Mouse (Mus musculus): ENCODE measurements at regions not wholly inside any gene's neighbourhood (a gene's known extent, or its start where the extent isn't known, plus 50 kb on each side); places are given as distances from the start of the nearest gene placed in this dataset.
"Not testable (repeated sequence)": the region's sequence is repeated elsewhere in the genome, so short reads cannot be mapped to it uniquely, and the experiment has no call there.

- no peak for DNase-seq (ENCODE audit: extremely low spot score, low spot score)
Observed at GRCm38 (mm10) chr16:29742497-29743230, 163.5 kb downstream of the Opa1 start.

- no peak for DNase-seq (ENCODE audit: extremely low spot score, low spot score)
Observed at GRCm38 (mm10) chr16:29745486-29745885, 166.4 kb downstream of the Opa1 start.

DNA sequence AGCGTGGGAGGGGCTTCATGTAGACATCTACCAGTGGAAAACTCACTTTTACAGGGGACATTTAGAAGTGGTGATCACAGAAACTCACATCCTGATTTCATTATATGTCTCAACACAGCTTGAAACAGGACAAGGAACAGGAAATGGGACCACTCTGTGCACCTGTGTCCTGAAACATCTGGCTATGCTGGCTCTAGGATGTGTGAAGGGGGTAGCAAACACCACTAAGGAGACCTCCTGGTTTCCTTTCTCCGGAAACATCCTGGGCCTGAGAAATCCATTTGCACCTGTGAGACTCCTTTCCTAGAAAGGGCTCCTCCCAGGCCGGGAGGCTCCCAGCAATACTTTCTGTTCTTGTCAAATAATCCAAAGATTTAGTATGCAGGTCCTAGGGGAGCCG, 167.1 kb downstream of the Opa1 start:
- no peak for DNase-seq (ENCODE audit: extremely low spot score, low spot score)

DNA sequence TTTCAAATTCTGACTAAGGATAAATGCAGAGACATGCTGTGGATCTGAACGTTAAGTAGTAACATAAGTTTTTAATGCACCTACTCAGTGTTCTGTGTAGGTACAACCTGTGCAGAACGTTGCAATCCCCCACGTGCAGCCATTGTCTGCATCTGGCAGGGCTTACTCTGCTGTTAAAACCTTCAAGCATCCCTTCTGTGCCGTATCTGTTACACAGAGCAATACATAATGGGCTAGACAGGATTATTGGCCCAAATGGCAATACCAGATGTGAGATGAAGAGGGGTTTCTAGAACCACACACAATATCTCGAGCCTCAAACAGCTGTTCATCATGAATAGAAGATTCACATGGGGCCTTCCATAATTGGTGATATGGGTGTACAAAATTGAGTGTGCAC, 170.0 kb downstream of the Opa1 start:
- DNase-seq (ENCODE audit: extremely low spot score, low spot score) = no peak

DNA sequence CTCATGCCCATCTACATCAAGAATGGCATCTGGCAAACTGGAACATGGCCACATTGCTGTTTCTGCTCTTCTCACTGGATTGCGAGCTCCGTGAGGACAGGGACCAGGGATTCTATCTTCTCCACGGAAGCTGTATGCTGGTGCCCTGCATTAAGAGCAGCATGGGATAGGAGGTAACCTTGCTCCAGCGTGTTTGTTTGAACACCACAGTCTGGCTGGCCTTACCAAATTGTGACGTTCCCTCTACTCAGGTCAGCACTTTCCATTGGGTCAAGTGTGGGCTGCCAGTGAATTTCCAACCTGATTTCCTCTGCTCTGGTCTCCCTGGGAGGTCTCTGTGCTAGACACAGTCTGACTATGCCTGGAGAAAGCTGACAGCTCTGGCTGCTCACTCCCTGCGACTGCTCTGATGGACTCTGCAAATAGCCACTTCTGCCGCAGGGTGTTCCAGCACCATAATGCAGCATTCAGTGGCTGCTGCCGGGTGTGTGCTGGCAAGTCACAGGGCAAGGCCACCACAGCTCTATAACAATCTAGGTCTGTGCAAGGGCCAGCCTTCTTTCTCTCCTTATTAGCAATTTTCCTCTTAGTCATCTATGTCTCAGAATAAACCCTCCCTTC, 175.6 kb downstream of the Opa1 start:
- DNase-seq (ENCODE audit: extremely low spot score, low spot score) = no peak

DNA sequence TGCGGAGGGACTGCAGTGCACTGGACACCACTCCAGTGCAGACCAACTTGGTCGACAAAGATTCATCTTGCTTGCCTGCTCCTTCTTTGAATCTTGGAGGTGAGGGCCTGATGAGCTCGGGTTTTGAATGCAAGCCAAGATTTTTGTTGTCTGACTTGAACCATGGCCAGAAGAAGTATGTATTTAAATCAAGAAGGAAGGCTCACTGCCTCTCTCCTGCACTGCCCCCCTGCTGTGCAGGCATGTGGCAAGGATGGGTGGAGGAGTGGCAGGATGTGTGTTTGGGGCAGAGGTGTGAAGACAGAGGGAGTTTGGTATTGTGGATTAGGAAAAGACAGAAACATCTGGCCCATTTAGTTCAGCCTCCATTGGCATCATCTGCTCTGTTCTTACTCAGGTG, 179.1 kb downstream of the Opa1 start:
- DNase-seq (ENCODE audit: extremely low spot score, low spot score) = no peak

GRCm38 (mm10) chr16:29759416-29759815, 180.3 kb downstream of the Opa1 start:
- no peak for DNase-seq (ENCODE audit: extremely low spot score, low spot score)

DNA sequence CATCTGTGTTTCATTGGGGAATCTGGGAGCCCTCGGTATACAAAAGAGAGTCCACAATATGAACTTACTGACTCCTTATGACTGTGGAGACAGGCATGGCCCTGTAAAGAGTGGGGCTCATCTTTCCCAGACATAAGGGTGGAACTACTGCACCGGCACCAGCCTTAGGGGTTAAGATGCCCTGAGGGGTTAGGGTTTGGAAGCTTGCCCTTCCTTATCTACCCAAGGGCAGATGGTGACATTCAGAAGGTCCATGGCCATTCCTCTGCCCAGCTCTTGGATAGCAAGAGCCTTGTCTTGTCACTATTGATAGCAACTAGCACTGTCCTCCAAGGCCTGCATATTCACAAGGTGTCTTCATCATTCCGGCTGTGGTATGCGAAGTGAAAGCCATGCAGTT, 181.5 kb downstream of the Opa1 start:
- DNase-seq (ENCODE audit: extremely low spot score, low spot score) = no peak

DNA sequence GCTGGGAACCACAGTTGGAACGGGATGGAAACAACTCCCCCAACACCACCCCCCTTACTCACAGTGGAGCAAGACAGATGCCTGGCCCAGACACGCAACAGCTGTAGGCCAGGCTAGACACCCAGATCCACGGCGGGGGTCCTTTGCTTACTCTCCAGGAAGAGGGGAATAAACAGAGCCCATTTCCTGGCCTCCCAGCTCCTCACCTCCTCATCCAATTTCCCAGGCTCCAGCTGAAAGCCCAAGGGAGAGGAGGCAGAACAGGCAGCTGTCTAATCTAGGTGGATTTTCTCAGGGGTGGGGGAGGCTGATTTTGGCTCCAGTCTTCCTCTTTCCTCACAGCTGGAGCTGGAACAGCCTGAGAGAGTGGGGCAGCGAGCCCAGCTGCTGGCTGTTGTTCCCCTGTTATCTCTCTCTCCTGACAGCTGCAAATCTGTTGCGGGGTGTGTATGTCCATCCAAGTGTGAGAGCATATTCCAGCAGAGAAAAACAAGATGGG, 182.7 kb downstream of the Opa1 start:
- DNase-seq (ENCODE audit: extremely low spot score, low spot score) = no peak

DNA sequence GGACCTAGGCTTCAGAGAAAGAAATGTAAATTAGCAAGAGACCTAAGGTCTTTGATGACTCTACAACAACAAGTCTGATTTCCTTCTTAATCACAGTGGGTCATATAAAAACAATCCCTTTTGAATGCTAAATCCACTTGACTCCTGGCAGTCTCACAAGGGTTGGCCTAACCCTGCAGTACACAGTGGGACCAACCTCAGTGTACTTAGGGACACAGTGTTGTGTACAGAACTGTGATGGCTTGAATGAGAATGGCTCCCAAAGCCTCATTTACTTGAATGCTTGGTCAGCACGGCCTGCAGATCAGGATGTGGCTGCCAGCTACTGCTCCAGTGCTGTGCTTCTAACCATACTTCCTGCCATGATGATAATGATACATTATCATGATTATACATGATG, 185.2 kb downstream of the Opa1 start:
- no peak for DNase-seq (ENCODE audit: extremely low spot score, low spot score)

DNA sequence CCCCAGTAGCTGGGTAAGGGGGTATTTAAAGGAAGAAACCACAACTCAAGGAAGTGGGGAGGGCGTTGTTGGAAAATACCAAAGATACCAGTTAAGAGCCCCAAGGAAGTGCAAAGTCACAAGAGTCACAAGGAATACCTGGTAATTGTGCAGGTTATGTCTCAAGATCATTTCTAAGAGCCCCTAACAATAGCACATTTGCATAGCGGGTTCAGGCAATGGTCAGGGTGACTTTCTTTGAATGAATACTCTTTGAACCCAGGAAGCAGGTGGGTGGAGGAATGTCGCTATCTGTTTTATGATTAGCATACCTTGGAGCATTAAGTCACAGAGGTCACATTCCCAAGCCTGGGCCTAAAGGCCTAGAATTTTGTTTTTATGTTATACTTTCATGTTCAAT, 186.7 kb downstream of the Opa1 start:
- DNase-seq (ENCODE audit: extremely low spot score, low spot score) = not testable (repeated sequence)

- no peak for DNase-seq (ENCODE audit: extremely low spot score, low spot score)
Observed at GRCm38 (mm10) chr16:29771320-29771719, 192.2 kb downstream of the Opa1 start.

DNA sequence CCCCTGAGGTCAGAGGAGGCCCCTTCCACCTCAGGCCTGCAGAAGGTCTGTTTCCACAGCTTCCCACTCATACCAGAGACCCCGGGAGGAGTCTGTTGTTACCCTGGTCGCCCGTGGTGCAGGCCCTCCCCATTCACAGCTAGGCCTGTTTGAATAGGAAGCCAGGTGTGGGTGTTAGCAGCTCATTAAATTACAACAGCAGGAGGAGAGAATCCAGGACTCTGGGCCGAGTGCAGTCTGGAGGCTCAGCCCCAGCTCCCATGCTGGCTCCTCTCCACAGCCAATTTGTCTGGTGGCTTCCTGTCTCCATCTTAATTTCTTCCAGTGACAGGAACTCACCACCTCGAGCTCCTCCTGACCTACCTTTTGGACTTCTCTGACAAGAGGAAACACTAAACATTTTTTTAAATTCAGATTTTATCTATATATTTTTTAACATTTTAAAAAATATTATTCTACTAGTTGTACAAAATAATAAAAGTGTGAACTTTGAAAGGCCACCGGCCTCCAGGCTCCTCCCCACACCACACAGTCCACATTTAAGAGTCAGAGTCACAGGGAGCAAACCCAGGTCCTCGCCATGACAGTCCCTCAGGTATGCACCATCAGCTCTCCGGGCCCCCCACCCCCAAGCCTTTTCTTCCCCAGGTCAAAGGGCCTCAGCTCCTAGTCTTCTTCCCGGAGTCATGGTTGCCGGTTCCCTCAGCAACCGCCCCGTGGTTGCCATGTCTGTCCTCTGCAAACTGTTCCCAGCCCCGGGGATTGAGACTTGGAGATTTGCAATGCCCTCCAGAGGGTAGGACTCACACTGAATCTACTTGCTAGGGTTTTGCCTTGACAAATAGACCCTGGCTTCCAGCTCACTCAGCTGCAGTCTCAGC, 192.8 kb downstream of the Opa1 start:
- no peak for DNase-seq (ENCODE audit: extremely low spot score, low spot score)

GRCm38 (mm10) chr16:29772609-29772988, 193.5 kb downstream of the Opa1 start:
- DNase-seq (ENCODE audit: extremely low spot score, low spot score) = no peak

GRCm38 (mm10) chr16:29773056-29773455, 193.9 kb downstream of the Opa1 start:
- DNase-seq (ENCODE audit: extremely low spot score, low spot score) = no peak

- DNase-seq (ENCODE audit: extremely low spot score, low spot score) = no peak
Observed at GRCm38 (mm10) chr16:29774949-29775348, 195.8 kb downstream of the Opa1 start.

DNA sequence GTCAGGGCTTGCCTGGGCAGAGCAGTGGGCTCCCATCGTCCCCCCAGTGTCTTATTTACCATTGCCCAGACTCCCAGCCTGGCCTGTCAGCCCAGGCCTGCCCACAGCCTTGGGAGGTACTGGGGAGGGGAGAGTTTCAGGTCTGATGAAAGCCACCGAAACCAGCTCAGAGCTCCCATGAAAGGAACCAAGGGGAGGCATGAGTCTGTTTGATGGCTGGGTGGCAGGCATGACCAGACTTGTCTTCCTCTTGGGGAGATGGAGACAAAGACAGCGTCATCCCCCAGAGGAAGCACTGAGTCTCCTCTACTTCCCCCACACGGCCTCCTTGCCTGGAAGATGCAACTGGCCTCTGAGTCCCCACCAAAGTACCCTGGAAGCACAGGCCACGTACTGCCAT, 196.7 kb downstream of the Opa1 start:
- no peak for DNase-seq (ENCODE audit: extremely low spot score, low spot score)

- no peak for DNase-seq (ENCODE audit: extremely low spot score, low spot score)
Observed at GRCm38 (mm10) chr16:29782441-29782840, 203.3 kb downstream of the Opa1 start.

- no peak for DNase-seq (ENCODE audit: extremely low spot score, low spot score)
Observed at GRCm38 (mm10) chr16:29785114-29785513, 206.0 kb downstream of the Opa1 start.

DNA sequence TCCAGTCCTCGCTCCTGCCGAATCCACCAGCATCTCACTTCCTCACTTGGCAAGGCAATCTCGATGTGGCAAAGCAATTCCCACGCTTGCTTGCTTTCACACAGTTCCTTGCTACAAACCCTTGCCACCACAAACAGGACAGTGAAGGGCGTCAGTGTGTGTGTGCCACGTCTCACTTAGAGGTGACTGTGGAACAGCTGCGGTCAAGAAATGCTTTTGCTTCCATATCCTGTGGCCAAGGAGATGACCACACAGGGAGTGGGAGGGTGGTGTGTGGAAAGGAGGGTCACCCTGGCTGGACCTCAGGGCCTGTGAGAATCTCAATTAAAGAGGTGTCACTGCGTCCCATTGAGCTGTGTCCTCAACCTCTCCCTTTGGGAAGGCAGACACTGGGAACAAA, 207.4 kb downstream of the Opa1 start:
- no peak for DNase-seq (ENCODE audit: extremely low spot score, low spot score)

DNA sequence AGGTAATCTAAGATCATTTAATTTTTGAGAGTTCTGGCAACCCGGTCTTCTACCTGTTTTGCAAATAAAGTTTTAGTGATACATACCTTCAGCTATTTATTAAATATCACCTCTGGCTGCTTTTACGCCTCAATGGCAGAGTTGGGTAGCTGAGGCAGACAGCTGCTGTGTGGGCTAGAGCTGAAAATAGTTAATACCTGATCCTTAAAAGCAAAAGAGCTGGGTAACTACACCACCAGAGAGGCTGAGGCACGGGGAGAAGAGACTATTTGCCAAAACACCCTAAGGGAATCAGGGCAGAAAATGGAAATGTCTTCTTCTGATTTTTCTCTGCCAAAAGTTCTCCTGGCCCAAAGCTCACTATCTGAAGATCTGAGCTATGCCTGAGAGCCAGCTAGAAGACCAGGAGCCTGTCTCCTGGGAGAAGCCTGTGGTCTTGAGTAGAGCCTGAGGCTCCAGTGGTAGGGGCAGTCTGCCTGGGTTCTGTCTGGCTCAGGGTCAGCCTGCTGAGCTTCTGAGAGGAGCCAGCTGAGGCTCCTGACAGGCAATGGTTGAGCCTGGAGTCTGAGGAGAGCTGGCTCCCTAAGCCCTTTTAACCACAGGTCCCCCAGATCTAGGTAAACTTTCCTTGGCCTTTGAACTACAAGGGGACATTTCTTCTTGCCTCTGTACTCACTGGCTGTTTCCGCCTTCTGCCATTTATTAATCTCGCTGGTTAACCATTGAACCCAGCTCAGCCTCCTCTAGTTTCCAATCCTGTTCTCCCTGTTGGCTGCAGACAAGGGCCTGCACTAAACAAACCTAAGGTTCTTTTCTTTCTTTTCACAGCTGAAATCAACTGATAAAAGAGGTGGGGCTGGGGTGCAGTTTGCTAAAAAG, 208.7 kb downstream of the Opa1 start:
- no peak for DNase-seq (ENCODE audit: extremely low spot score, low spot score)
